Mouse (Mus musculus) natural killer cell, adult 2 months (primary cell): ENCODE measurements around the gene Map2k6.

Experiments
- DNase-seq, 2 experiments: peaks; one replicate each; pipeline ENCODE4 v3.0.0; 2022; ENCODE audit warnings: low spot score in 2 of 2

The Map2k6 gene

GRCm38 (mm10) chr11:110485081-110485480, 86.2 kb downstream of the Map2k6 start:
- no peak for DNase-seq

DNA sequence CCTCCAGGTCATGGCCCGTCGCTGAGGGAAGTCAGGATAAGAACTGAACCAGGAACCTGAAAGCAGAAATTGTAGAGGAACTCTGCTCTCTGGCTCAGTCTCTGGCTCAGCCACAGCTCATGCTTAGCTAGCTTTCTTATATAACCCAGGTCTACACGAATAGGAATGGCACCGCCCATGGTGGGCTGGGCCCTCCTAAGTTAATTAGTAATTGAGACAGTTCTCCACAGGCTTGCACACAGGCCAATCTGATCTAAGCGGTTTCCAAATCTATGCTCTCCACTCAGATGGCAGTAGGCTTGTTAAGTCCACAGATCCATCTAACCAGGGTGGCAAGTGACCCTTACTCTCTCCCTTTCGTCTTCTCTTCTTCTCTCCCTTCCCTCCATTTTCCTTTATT, 88.9 kb downstream of the Map2k6 start:
- DNase-seq: no peak

- DNase-seq: no peak
Measured at GRCm38 (mm10) chr11:110488301-110488700, 89.4 kb downstream of the Map2k6 start.

- no peak for DNase-seq
Measured at GRCm38 (mm10) chr11:110495323-110496060, 96.6 kb downstream of the Map2k6 start.

- DNase-seq: peak in 1 of 2 experiments; percentile 30
Measured at GRCm38 (mm10) chr11:110496061-110496446, 97.1 kb downstream of the Map2k6 start.

DNA sequence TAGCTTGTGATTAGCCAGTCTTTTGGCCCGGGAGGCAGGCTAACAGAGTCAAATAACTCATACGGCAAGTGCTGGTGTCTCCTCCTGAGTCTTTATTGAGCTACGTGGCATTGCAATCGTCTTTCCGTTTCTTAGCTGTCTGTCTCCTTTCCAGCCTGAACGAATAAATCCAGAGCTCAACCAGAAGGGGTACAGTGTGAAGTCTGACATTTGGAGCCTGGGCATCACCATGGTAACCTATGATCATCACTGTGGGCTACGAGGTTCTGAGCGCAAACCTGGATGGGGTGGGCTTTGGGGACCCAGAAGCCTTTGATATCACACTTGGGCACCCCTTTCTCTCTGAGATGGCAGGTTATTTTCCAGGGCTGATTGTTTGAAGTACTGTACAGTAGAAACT, 98.8 kb downstream of the Map2k6 start:
- no peak for DNase-seq

- peak in 1 of 2 experiments; percentile 18 for DNase-seq
Measured at GRCm38 (mm10) chr11:110498651-110499213, 99.8 kb downstream of the Map2k6 start.

GRCm38 (mm10) chr11:110502937-110503670, 104.2 kb downstream of the Map2k6 start:
- no peak for DNase-seq

DNA sequence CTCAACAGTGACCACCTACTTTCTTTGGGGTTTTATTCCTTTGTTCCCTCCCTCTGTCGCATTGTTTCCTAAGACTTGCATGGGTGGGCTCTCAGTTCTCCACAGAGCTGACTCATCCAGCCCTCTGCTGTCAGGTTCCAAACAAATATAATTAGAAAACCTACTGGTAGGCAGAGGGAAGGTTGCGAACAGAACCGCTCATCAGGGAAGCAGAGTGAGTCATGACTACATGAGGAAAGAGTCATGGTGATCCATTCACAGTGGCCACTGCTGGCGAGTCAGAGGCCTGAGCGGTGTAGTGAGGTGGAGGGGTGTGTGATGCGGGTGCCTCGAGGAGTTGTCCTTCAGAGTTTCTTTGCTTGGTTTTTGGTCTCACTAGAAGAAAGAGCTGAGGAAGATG, 112.5 kb downstream of the Map2k6 start:
- no peak for DNase-seq

- DNase-seq: no peak
Measured at GRCm38 (mm10) chr11:110518648-110519047, 119.7 kb downstream of the Map2k6 start.

DNA sequence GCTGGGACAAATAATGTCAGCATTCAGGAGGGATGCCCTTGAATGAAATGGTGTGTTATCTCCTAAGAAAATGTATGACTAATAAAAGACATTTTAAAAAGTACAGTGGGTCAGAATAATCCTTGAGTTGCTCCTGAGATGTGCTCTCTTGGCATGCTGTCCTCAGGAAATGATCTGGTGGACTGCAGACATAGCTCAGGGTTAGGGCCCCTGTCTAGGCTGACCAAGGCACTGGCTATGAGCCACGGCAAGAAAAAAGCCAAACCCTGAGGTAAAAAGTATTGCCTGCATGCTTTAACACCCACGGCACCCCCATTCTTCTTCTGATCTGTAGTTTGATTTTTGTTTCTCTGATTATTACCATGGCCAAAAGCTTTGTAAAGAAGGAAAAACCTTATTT, 124.0 kb downstream of the Map2k6 start:
- no peak for DNase-seq

- no peak for DNase-seq
Measured at GRCm38 (mm10) chr11:110526156-110526555, 127.2 kb downstream of the Map2k6 start.

DNA sequence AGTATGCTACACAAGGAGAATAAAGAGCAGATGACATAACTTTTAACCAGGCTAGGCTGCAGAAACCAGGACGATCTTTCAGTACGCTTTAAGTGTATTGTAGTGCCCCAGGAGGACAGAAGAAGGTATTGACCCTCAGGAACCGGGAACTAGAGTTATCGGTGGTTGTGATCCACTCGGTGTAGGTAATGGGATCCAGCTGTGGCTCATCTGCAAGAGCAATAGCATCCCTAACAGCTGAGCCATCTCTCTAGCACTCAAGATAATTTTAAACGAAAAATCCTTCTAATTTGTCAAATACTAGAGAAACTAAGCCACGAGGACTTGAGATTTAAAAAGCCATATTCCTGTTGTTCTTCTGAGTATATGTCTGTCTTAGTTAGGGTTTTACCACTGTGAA, 132.2 kb downstream of the Map2k6 start:
- DNase-seq: no peak

- no peak for DNase-seq
Measured at GRCm38 (mm10) chr11:110534856-110535255, 135.9 kb downstream of the Map2k6 start.

- DNase-seq: no peak
Measured at GRCm38 (mm10) chr11:110536533-110536932, 137.6 kb downstream of the Map2k6 start.

DNA sequence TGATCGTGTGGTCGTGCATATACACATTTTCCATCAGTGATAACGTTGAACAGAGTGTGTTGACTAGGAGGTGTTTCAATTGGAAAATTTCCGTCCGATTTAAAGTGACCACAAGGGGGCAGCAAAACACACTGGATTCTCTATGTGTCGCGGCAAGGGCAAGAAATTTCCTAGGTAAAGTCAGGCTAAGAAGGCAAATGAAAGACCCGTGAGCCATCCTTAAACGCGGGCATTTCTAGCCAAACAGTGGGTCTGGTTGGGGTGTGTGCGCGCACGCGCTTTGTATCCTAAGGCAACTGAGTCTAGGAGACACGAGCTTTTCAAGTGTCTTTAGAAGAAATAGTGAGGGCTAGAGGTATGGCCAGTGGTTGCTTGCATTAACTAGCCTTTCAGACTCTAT, 138.7 kb downstream of the Map2k6 start:
- DNase-seq: peak; percentile 38 to 52

- DNase-seq: no peak
Measured at GRCm38 (mm10) chr11:110538206-110538605, 139.3 kb downstream of the Map2k6 start.

GRCm38 (mm10) chr11:110541933-110542332, 143.0 kb downstream of the Map2k6 start:
- DNase-seq: no peak

- no peak for DNase-seq
Measured at GRCm38 (mm10) chr11:110544419-110545210, 145.7 kb downstream of the Map2k6 start.

DNA sequence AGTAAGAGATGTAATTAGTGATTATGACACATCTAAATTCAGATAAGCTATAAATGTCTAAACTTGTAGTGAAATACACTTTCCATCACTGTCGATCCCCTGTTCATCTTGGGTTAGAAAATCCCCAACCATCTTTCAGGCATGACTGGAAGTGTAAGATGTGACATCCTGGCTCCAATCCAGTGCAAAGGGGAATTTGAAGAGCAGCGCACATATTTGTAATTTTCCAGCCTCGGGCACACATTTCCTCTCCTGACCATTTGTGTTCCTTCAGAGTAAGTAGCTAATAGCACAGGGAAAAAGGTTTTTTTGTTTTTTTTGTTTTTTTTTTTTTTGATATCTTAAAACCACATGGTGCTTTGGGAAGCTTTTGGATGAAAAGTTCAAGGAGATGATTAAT, 146.5 kb downstream of the Map2k6 start:
- no peak for DNase-seq

- no peak for DNase-seq
Measured at GRCm38 (mm10) chr11:110551471-110551967, 152.6 kb downstream of the Map2k6 start.
